Mouse (Mus musculus) embryonic facial prominence, embryonic 13.5 days (tissue): ENCODE measurements around the gene Fat1. TPM values are rescaled to one million over a fixed set of nuclear protein-coding genes. Genes with fewer than 3 reads are reported as not detected.

Experiments used
- ATAC-seq: fragments of 200-750 bp; cut with Nextera tagmentation; 2 replicates; pipeline ENCODE4 v1.8.0; 2017; ENCODE audit warnings: low read depth; ENCODE audit not compliant: insufficient number of reproducible peaks, insufficient read depth, low FRiP score, low TSS enrichment
- H3K27ac ChIP-seq: fragments of 300-500 bp; sonication (generic); 2 replicates; pipeline ENCODE4 v1.5.1; 2015; ENCODE audit warnings: moderate library complexity, mild to moderate bottlenecking, inconsistent platforms
- H3K27me3 ChIP-seq: fragments of 300-500 bp; sonication (generic); 2 replicates; pipeline ENCODE4 v1.6.1; 2015; ENCODE audit warnings: mild to moderate bottlenecking, inconsistent platforms
- H3K36me3 ChIP-seq: fragments of 300-500 bp; sonication (generic); 2 replicates; pipeline ENCODE4 v1.6.1; 2015; ENCODE audit warnings: mild to moderate bottlenecking, inconsistent platforms
- H3K4me1 ChIP-seq: fragments of 300-500 bp; sonication (generic); 2 replicates; pipeline ENCODE4 v1.6.1; 2015; ENCODE audit warnings: inconsistent platforms
- H3K4me2 ChIP-seq: fragments of 300-500 bp; sonication (generic); 2 replicates; pipeline ENCODE4 v1.6.1; 2015; ENCODE audit warnings: moderate library complexity, mild to moderate bottlenecking, inconsistent platforms
- H3K4me3 ChIP-seq: fragments of 300-500 bp; sonication (generic); 2 replicates; pipeline ENCODE4 v1.5.1; 2015; ENCODE audit warnings: mild to moderate bottlenecking, inconsistent platforms
- H3K9ac ChIP-seq: fragments of 300-500 bp; sonication (generic); 2 replicates; pipeline ENCODE4 v1.6.1; 2015; ENCODE audit warnings: mild to moderate bottlenecking, inconsistent platforms
- H3K9me3 ChIP-seq: fragments of 300-500 bp; sonication (generic); 2 replicates; pipeline ENCODE4 v1.6.1; 2016; ENCODE audit warnings: inconsistent platforms
- WGBS: fragments of 180-500 bp; shearing (Covaris S2); methylation state at CpG from one replicate; pipeline ENCODE4 v1.1.7; 2015; ENCODE audit warnings: mixed read lengths; 5-methylcytosine and 5-hydroxymethylcytosine counted together
- polyA plus RNA-seq: library from polyadenylated mRNA; unstranded; fragments of >200 nt; fragmentation: Nextera tagmentation; extraction: Ambion mirVana; gene quantifications from 2 replicates; pipeline ENCODE4 v1.2.1, GENCODE M21; 2015

Gene Fat1
- polyA plus RNA-seq, 1 experiment from 2014 or later = 29.3 TPM

- Histone ChIP-seq H3K27me3 (no peaks in the 10 kb centered on the region), H3K36me3 (peaks cover 20% of the 10 kb centered on the region), H3K27ac (no peak overlapping the region), H3K4me3 (no peak overlapping the region), H3K4me1 (peaks cover 49% of the 10 kb centered on the region), H3K9me3 (no peaks in the 10 kb centered on the region), H3K9ac (no peak overlapping the region), H3K4me2 (no peak overlapping the region)
- WGBS = 48% methylated on average over 6 of the region's 6 CpGs
- no peak for ATAC-seq
Measured at GRCm38 (mm10) chr8:44992664-44993063, 57.4 kb downstream of the Fat1 start.

GRCm38 (mm10) chr8:44993376-44993775 is 58.1 kb downstream of the Fat1 start:
- ATAC-seq = no peak
- WGBS = 48% methylated on average over 4 of the region's 4 CpGs
- peaks cover 56% of the 10 kb centered on the region for H3K4me1 ChIP-seq

GRCm38 (mm10) chr8:44996493-44996892 is 61.2 kb downstream of the Fat1 start:
- WGBS = 10% methylated on average over 3 of the region's 3 CpGs

More at GRCm38 (mm10) chr8:44993376-44993775, 58.1 kb downstream of the Fat1 start:
- H3K9ac ChIP-seq = no peak overlapping the region
- peaks cover 20% of the 10 kb centered on the region for H3K36me3 ChIP-seq
- H3K27me3 ChIP-seq = no peaks in the 10 kb centered on the region
- H3K9me3 ChIP-seq = no peaks in the 10 kb centered on the region
- H3K4me2 ChIP-seq = no peak overlapping the region
- no peak overlapping the region for H3K27ac ChIP-seq
- H3K4me3 ChIP-seq = no peak overlapping the region

GRCm38 (mm10) chr8:44997321-44997720 is 62.1 kb downstream of the Fat1 start:
- no peaks in the 10 kb centered on the region for H3K36me3 ChIP-seq
- no peak overlapping the region for H3K27ac ChIP-seq
- H3K9me3 ChIP-seq = no peaks in the 10 kb centered on the region
- H3K4me2 ChIP-seq = no peak overlapping the region
- no peak overlapping the region for H3K9ac ChIP-seq
- no peak overlapping the region for H3K4me3 ChIP-seq
- 44% methylated on average over 3 of the region's 3 CpGs for WGBS
- no peak for ATAC-seq
- H3K4me1 ChIP-seq = peaks cover 67% of the 10 kb centered on the region
- no peaks in the 10 kb centered on the region for H3K27me3 ChIP-seq

More at GRCm38 (mm10) chr8:44996493-44996892, 61.2 kb downstream of the Fat1 start:
- H3K9ac ChIP-seq = no peak overlapping the region
- H3K27me3 ChIP-seq = no peaks in the 10 kb centered on the region
- no peaks in the 10 kb centered on the region for H3K9me3 ChIP-seq
- peaks cover 70% of the 10 kb centered on the region for H3K4me1 ChIP-seq
- no peak overlapping the region for H3K27ac ChIP-seq
- peaks cover 4% of the 10 kb centered on the region; the same call in 1 of the 2 replicates for H3K36me3 ChIP-seq
- 0 out of 2 replicates have a peak overlapping the region, but pooled peaks have one; percentile 3 for H3K4me2 ChIP-seq
- H3K4me3 ChIP-seq = no peak overlapping the region
- ATAC-seq = peak; percentile 65; the same call in 1 of the 2 replicates

- no peaks in the 10 kb centered on the region for H3K9me3 ChIP-seq
- H3K36me3 ChIP-seq = no peaks in the 10 kb centered on the region
- no peak overlapping the region for H3K27ac ChIP-seq
- WGBS = 33% methylated on average over 6 of the region's 6 CpGs
- H3K9ac ChIP-seq = no peak overlapping the region
- H3K4me2 ChIP-seq = no peak overlapping the region
- H3K27me3 ChIP-seq = no peaks in the 10 kb centered on the region
- peaks cover 68% of the 10 kb centered on the region for H3K4me1 ChIP-seq
- no peak overlapping the region for H3K4me3 ChIP-seq
- ATAC-seq = no peak
Measured at GRCm38 (mm10) chr8:44997829-44998228, 62.6 kb downstream of the Fat1 start.

- Histone ChIP-seq H3K36me3 (no peaks in the 10 kb centered on the region), H3K4me3 (0 out of 2 replicates have a peak overlapping the region, but pooled peaks have one; percentile 0), H3K4me2 (peak overlapping the region; percentile 34), H3K27ac (no peak overlapping the region), H3K4me1 (peaks cover 69% of the 10 kb centered on the region), H3K9ac (0 out of 2 replicates have a peak overlapping the region, but pooled peaks have one; percentile 17), H3K27me3 (no peaks in the 10 kb centered on the region), H3K9me3 (no peaks in the 10 kb centered on the region)
- ATAC-seq = no peak
- WGBS = 34% methylated on average over 9 of the region's 9 CpGs
Measured at GRCm38 (mm10) chr8:44998275-44998674, 63.0 kb downstream of the Fat1 start.

GRCm38 (mm10) chr8:44998681-44999277 is 63.5 kb downstream of the Fat1 start:
- H3K4me3 ChIP-seq = 0 out of 2 replicates have a peak overlapping the region, but pooled peaks have one; percentile 0
- H3K9ac ChIP-seq = 0 out of 2 replicates have a peak overlapping the region, but pooled peaks have one; percentile 17
- 21% methylated on average over 11 of the region's 11 CpGs for WGBS
- no peaks in the 10 kb centered on the region for H3K36me3 ChIP-seq
- H3K27ac ChIP-seq = peak overlapping the region; percentile 11; the same call in 1 of the 2 replicates
- no peaks in the 10 kb centered on the region for H3K9me3 ChIP-seq
- ATAC-seq = peak; percentile 80
- no peaks in the 10 kb centered on the region for H3K27me3 ChIP-seq
- peak overlapping the region; percentile 34 for H3K4me2 ChIP-seq
- peaks cover 70% of the 10 kb centered on the region for H3K4me1 ChIP-seq

GRCm38 (mm10) chr8:45001577-45002197 is 66.4 kb downstream of the Fat1 start:
- no peak for ATAC-seq
- H3K36me3 ChIP-seq = peaks cover 4% of the 10 kb centered on the region; the same call in 1 of the 2 replicates
- H3K4me3 ChIP-seq = no peak overlapping the region
- no peaks in the 10 kb centered on the region for H3K27me3 ChIP-seq
- no peak overlapping the region for H3K9ac ChIP-seq
- H3K9me3 ChIP-seq = no peaks in the 10 kb centered on the region
- no peak overlapping the region for H3K27ac ChIP-seq
- peaks cover 48% of the 10 kb centered on the region for H3K4me1 ChIP-seq
- H3K4me2 ChIP-seq = no peak overlapping the region
- WGBS = 29% methylated on average over 8 of the region's 8 CpGs

- Histone ChIP-seq H3K36me3 (peaks cover 4% of the 10 kb centered on the region; the same call in 1 of the 2 replicates), H3K4me3 (no peak overlapping the region), H3K9me3 (no peaks in the 10 kb centered on the region), H3K4me1 (peaks cover 39% of the 10 kb centered on the region), H3K27me3 (no peaks in the 10 kb centered on the region), H3K4me2 (no peak overlapping the region), H3K9ac (no peak overlapping the region), H3K27ac (no peak overlapping the region)
- ATAC-seq = no peak
- 53% methylated on average over 4 of the region's 4 CpGs for WGBS
Measured at GRCm38 (mm10) chr8:45002686-45003085, 67.4 kb downstream of the Fat1 start.

GRCm38 (mm10) chr8:45004021-45004420 is 68.8 kb downstream of the Fat1 start:
- Histone ChIP-seq H3K36me3 (peaks cover 16% of the 10 kb centered on the region), H3K27me3 (no peaks in the 10 kb centered on the region), H3K4me1 (peaks cover 26% of the 10 kb centered on the region), H3K4me2 (no peak overlapping the region), H3K4me3 (no peak overlapping the region), H3K9me3 (no peaks in the 10 kb centered on the region), H3K27ac (no peak overlapping the region), H3K9ac (no peak overlapping the region)
- 67% methylated on average over 3 of the region's 3 CpGs for WGBS
- ATAC-seq = no peak

- 29% methylated on average over 4 of the region's 4 CpGs for WGBS
- no peaks in the 10 kb centered on the region for H3K27me3 ChIP-seq
- no peaks in the 10 kb centered on the region for H3K9me3 ChIP-seq
- no peak overlapping the region for H3K27ac ChIP-seq
- H3K4me3 ChIP-seq = no peak overlapping the region
- H3K9ac ChIP-seq = no peak overlapping the region
- ATAC-seq = no peak
- H3K36me3 ChIP-seq = peaks cover 76% of the 10 kb centered on the region
- H3K4me1 ChIP-seq = no peaks in the 10 kb centered on the region
- no peak overlapping the region for H3K4me2 ChIP-seq
Measured at GRCm38 (mm10) chr8:45010685-45011084, 75.4 kb downstream of the Fat1 start.

- H3K4me1 ChIP-seq = no peaks in the 10 kb centered on the region
- no peak overlapping the region for H3K27ac ChIP-seq
- H3K4me2 ChIP-seq = no peak overlapping the region
- WGBS = 86% methylated on average over 12 of the region's 12 CpGs
- no peaks in the 10 kb centered on the region for H3K27me3 ChIP-seq
- H3K9me3 ChIP-seq = no peaks in the 10 kb centered on the region
- no peak overlapping the region for H3K9ac ChIP-seq
- peaks cover 78% of the 10 kb centered on the region for H3K36me3 ChIP-seq
- no peak for ATAC-seq
- H3K4me3 ChIP-seq = no peak overlapping the region
Measured at GRCm38 (mm10) chr8:45011774-45012173, 76.5 kb downstream of the Fat1 start.
